Mouse (Mus musculus) spleen, adult 2 months (tissue): Measurements from ENCODE around the gene Gm40460. TPM values are rescaled to one million over a fixed set of nuclear protein-coding genes. Genes with fewer than 3 reads are reported as not detected.
"Not testable (repeated sequence)": the region's sequence is repeated elsewhere in the genome, so short reads cannot be mapped to it uniquely, and the experiment has no call there.

ENCODE experiments used
- DNase-seq, 2 experiments: peaks; one replicate each; pipeline versions ENCODE4 v3.0.0 to v3.0.0-alpha.2; 2012 to 2021; ENCODE audit warnings: low spot score in 2 of 2, low read depth in 1 of 2
- H3K27ac ChIP-seq: fragments of 200-500 bp; 2 replicates; pipeline ENCODE4 v1.5.1; 2012; ENCODE audit warnings: low read length, inconsistent platforms; ENCODE audit not compliant: insufficient read depth
- H3K27me3 ChIP-seq: fragments of 200-500 bp; 2 replicates; pipeline ENCODE4 v1.6.1; 2012; ENCODE audit warnings: mild to moderate bottlenecking, moderate library complexity, low read length, inconsistent platforms; ENCODE audit not compliant: control insufficient read depth, insufficient read depth
- H3K36me3 ChIP-seq: fragments of 200-500 bp; 2 replicates; pipeline ENCODE4 v1.6.1; 2012; ENCODE audit warnings: mild to moderate bottlenecking, low read length, inconsistent platforms; ENCODE audit not compliant: control insufficient read depth, insufficient read depth
- H3K4me1 ChIP-seq: fragments of 200-500 bp; 2 replicates; pipeline ENCODE4 v1.6.1; 2011; ENCODE audit warnings: inconsistent platforms; ENCODE audit not compliant: control insufficient read depth, insufficient read depth, insufficient read length
- H3K4me3 ChIP-seq: fragments of 200-500 bp; 2 replicates; pipeline ENCODE4 v1.5.1; 2011; ENCODE audit warnings: mild to moderate bottlenecking, inconsistent platforms; ENCODE audit not compliant: insufficient read depth, insufficient read length; ENCODE audit errors: extremely low read depth
- CTCF ChIP-seq: fragments of 200-500 bp; IDR thresholded peaks from 2 replicates; pipeline ENCODE4 v1.5.1; 2011; ENCODE audit warnings: mild to moderate bottlenecking, inconsistent platforms; ENCODE audit not compliant: insufficient read depth, insufficient read length, insufficient replicate concordance; ENCODE audit errors: extremely low read depth
- POLR2A ChIP-seq: fragments of 200-500 bp; IDR thresholded peaks from 2 replicates; pipeline ENCODE4 v1.6.1; 2011; ENCODE audit warnings: low read depth, low read length, inconsistent platforms
- WGBS: fragments of 180-500 bp; shearing (Covaris S2); methylation state at CpG from one replicate; pipeline ENCODE4 v1.1.7; 2018; 5-methylcytosine and 5-hydroxymethylcytosine counted together
- polyA plus RNA-seq: library from polyadenylated mRNA; depleted of rRNA; stranded (reverse); fragments of >200 nt; gene quantifications from 2 replicates; pipeline ENCODE4 v1.2.3, GENCODE M21; 2012; rRNA removed

The Gm40460 gene
- not detected in 2 replicates for polyA plus RNA-seq

- H3K4me3 ChIP-seq = no peak within 1 kb of the TSS
- TF ChIP-seq POLR2A (no peak), CTCF (no peak)
- H3K27me3 ChIP-seq = no peaks in the 10 kb centered on the region
- no peak for DNase-seq
- H3K27ac ChIP-seq = no peak within 1 kb of the TSS
- WGBS = 41% methylated on average over 2 of the region's 2 CpGs
- H3K4me1 ChIP-seq = no peaks in the 10 kb centered on the region
- no peaks in the 10 kb centered on the region for H3K36me3 ChIP-seq
These were observed at the start of gene Gm40460 for GRCm38 (mm10) chr7:142240978-142241377. Gene Gm40460 (minus strand): TSS chr7:142241078.

- DNase-seq, H3K4me3 ChIP-seq, H3K36me3 ChIP-seq, H3K27ac ChIP-seq, H3K4me1 ChIP-seq, H3K27me3 ChIP-seq: not testable (repeated sequence)
- 85% methylated on average over 9 of the region's 9 CpGs for WGBS
These were observed 45.2 kb upstream of the Gm40460 start for GRCm38 (mm10) chr7:142285910-142286612.

DNA sequence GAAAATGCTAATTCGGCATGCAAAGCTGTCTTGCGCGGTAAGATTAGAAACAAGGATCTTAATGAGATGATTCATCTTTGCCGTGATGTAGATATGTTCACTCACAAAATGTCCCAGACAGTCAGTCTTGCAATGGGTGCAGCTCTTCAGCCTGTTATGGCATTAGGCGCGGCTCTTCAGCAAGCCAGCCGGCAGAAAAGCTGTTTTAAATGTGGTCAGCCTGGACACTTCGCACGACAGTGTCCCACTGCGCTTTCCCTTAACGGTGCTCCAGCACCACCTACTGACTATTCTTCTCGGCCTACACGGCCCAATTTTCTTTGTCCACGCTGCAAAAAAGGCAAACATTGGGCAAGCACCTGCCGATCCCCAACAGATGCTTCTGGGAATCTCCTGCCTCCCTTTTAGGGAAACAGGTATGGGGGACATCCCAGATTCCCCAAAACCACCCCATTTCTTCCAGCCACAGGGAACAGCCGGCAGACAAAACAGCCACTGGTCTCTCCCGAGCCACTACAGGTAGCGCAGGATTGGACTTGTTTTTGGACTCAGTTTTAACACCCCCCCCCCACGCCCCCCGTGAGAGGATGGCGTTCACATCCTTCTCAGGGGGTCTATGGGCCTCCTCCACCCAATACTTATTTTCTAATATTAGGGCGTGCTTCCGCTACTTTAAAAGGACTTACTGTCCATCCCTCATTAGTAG, 44.4 kb upstream of the Gm40460 start:
- TF ChIP-seq POLR2A = no peak
- 28% methylated on average over 23 of the region's 23 CpGs for WGBS
- DNase-seq = no peak
- Histone ChIP-seq H3K4me1 (no peaks in the 10 kb centered on the region), H3K36me3 (no peaks in the 10 kb centered on the region), H3K27me3 (0 out of 2 replicates have a peak, but pooled peaks cover 2% of the 10 kb centered on the region), H3K4me3 (no peak overlapping the region), H3K27ac (no peak overlapping the region)

DNA sequence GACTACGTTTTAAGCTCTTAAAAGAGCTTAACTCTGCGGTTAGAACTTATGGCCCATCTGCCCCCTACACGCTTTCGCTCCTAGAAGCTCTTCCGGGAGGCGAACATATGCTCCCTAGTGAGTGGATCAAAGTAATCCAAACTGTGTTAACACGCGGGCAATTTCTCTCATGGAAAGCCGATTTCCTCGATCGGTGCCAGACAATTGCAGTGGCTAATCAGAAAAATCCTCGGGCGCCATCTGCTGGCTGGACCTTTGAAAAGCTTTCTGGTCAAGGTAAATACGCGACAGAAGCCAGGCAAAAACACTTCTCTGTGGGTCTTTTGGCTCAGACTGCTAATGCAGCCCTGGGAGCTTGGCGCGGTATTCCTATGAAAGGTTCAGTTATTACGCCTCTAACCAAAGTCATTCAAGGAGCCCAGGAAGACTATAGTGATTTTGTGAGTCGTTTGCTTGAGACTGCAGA, 43.8 kb upstream of the Gm40460 start:
- peak overlapping the region; percentile 61 for H3K4me3 ChIP-seq
- TF ChIP-seq CTCF (peak; percentile 67; the same call in 1 of the 2 replicates), POLR2A (no peak)
- no peaks in the 10 kb centered on the region for H3K36me3 ChIP-seq
- DNase-seq = peak; percentile 71 to 82
- WGBS = under 1% methylated on average over 19 of the region's 19 CpGs
- H3K27me3 ChIP-seq = 0 out of 2 replicates have a peak, but pooled peaks cover 2% of the 10 kb centered on the region
- no peaks in the 10 kb centered on the region for H3K4me1 ChIP-seq
- peak overlapping the region; percentile 14; the same call in 1 of the 2 replicates for H3K27ac ChIP-seq

DNA sequence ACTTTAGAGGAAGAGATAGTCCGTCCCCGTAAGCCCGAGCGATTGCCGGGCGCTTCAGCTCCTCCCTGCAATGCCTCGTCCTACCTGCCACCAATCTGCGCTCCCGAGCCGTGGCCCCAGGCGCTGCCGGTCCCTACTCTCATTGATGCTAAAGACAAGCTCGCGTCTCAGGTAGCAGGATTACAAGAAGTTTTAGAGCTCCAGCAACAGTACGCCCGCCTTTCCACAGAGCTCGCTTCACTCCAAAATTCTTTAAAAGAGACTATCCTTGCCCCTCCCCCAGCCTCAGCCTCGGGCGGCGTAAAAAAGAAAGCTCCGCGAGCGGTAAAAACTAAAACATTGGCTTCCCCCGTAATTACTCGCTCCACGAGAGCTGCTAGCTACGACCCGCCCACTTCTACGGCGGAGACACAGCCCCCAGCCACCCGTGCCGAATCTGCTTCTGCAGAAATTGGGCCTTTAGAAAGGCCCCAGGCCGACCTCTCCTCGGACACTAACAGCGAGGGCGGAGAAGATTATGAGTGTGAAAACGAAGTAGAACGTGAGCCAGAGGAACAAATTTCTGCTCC, 43.2 kb upstream of the Gm40460 start:
- DNase-seq = peak; percentile 30 to 37
- TF ChIP-seq CTCF (no peak), POLR2A (no peak)
- under 1% methylated on average over 38 of the region's 38 CpGs for WGBS
- H3K27ac ChIP-seq = peak overlapping the region; percentile 14
- peak overlapping the region; percentile 61 for H3K4me3 ChIP-seq
- H3K36me3 ChIP-seq = no peaks in the 10 kb centered on the region
- 0 out of 2 replicates have a peak, but pooled peaks cover 2% of the 10 kb centered on the region for H3K27me3 ChIP-seq
- H3K4me1 ChIP-seq = no peaks in the 10 kb centered on the region

DNA sequence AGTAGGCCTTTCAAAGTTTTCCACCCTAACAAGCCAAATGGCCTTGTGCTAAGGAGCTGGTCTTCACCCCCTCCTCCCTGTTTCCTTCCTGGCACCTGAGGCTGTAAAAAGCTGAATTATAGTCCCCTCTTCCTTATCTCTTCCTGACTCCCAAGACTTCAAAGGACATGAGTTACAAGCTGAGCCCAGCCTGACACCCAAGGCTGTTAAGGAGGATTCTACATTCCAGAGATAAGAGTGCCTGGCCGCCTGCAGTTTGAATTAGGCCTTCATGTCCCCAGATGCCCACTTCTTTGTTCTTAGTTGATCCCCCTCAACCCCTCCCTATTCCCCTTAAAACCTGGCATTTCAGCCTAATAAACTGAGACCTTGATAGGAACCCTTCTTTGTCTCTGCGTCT, 42.0 kb upstream of the Gm40460 start:
- not testable (repeated sequence) for H3K36me3 ChIP-seq, H3K4me1 ChIP-seq, H3K4me3 ChIP-seq, H3K27me3 ChIP-seq, DNase-seq, H3K27ac ChIP-seq
- WGBS = 87% methylated on average over 2 of the region's 2 CpGs

DNA sequence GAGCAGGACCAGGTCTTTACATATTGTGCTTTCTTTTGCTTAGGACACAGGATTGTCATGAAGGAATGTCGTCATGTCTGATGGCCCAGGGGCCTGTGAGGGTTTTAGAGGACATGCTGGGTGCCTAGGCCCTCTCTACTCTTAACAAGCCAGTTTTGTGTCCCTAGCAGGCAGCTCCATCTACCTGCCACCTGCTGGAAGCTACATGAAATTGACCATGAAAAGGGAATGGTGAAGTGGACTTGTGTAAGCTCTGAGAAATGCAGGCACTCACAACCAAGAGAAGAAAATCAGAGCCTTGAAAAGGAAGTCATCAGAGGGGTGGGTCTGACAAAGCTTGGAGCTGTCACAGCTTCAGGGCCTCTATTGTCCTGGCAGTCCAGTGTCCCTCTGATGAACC, 38.4 kb upstream of the Gm40460 start:
- not testable (repeated sequence) for H3K27me3 ChIP-seq, H3K27ac ChIP-seq, H3K4me1 ChIP-seq, DNase-seq, H3K4me3 ChIP-seq, H3K36me3 ChIP-seq
- 90% methylated on average over 1 of the region's 1 CpGs for WGBS
